Mouse (Mus musculus) spleen, postnatal 0 days (tissue): ENCODE measurements around the gene Atp5g1. TPM values are rescaled to one million over a fixed set of nuclear protein-coding genes. Genes with fewer than 3 reads are reported as not detected.

Source experiments
- polyA plus RNA-seq: library from polyadenylated mRNA; unstranded; fragments of >200 nt; fragmentation: Nextera tagmentation; extraction: Ambion mirVana; gene quantifications from 2 replicates; pipeline ENCODE4 v1.2.1, GENCODE M21; 2015

Gene Atp5g1
- polyA plus RNA-seq: 505 and 507 TPM in 2 replicates

DNA sequence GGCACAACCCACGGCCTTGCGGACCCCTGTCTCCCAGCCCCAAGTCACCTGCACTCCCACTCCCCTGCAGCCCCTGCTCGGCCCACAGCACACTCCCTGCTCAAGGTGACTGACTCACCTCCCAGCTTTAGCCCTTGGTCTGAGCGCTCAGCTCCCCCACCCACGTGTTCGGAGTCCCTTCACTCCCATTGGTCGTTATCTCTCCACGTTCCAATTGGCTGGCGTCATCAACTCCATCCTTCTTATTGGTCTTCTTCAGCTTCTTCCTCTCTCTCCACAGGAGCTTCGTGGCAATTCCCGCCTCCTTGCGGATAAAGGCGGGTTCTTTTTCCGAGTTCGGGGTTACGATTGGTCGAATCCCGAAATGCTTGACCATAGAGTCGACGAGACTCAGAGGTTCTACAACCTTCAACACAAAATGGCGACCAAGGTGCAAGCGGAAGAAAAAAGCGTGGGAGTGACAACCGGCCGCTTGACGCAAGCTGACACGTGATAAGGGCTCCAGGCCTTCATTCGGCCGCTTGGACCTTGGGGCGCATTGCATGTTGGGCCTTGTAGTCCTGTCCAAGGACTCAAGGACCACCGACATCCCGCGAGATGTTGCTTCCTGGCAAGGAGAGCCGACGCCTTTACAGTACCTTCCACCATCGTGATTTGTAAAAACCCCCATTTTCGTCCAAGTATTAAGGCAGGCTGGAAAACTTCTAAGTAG, at the start of gene Atp5g1:
Atp5g1 (minus strand) TSS at position 162 of the 712 bp plus-strand sequence.

GRCm38 (mm10) chr11:96111751-96112150, 36.3 kb upstream of the Atp5g1 start, which contains the start of gene Calcoco2:
TSS of gene Calcoco2 (minus strand) at chr11:96111964.

GRCm38 (mm10) chr11:96065215-96065911, 10.1 kb downstream of the Atp5g1 start, which contains the start of gene Ube2z:
TSS of gene Ube2z (minus strand) at chr11:96065388.

GRCm38 (mm10) chr11:96034596-96035052, 40.8 kb downstream of the Atp5g1 start, which contains the start of gene Snf8:
TSS of gene Snf8 (plus strand) at chr11:96034885.

Other genes with a start within 250 kb of the Atp5g1 start
- 45.6 and 53.0 TPM in 2 replicates for gene Gngt2, start 238.5 kb downstream of the Atp5g1 start, polyA plus RNA-seq
- gene Abi3, start 233.2 kb downstream of the Atp5g1 start, polyA plus RNA-seq: 10.3 and 17.7 TPM in 2 replicates
- 0.29 and 0.55 TPM in 2 replicates for gene B4galnt2, start 160.8 kb downstream of the Atp5g1 start, polyA plus RNA-seq
- 1.6 and 1.7 TPM in 2 replicates for gene Igf2bp1, start 69.7 kb downstream of the Atp5g1 start, polyA plus RNA-seq
- not detected in 2 replicates for gene Gip, start 51.1 kb downstream of the Atp5g1 start, polyA plus RNA-seq
- gene Snf8, start 40.8 kb downstream of the Atp5g1 start, polyA plus RNA-seq: 76.6 and 81.0 TPM in 2 replicates
- 14.7 and 15.6 TPM in 2 replicates for gene Ube2z, start 10.3 kb downstream of the Atp5g1 start, polyA plus RNA-seq
- not detected in 2 replicates for gene Calcoco2, start 36.3 kb upstream of the Atp5g1 start, polyA plus RNA-seq
- not detected in 2 replicates for gene Ttll6, start 58.1 kb upstream of the Atp5g1 start, polyA plus RNA-seq
- not detected in 2 replicates for gene Hoxb13, start 118.6 kb upstream of the Atp5g1 start, polyA plus RNA-seq
- 0.16 and 0.26 TPM in 2 replicates for gene Hoxb9, start 195.8 kb upstream of the Atp5g1 start, polyA plus RNA-seq
- 0.10 and 0.13 TPM in 2 replicates for gene Hoxb8, start 206.2 kb upstream of the Atp5g1 start, polyA plus RNA-seq
- 2.3 and 2.5 TPM in 2 replicates for gene Hoxb7, start 211.0 kb upstream of the Atp5g1 start, polyA plus RNA-seq
- 1.0 and 1.2 TPM in 2 replicates for gene Hoxb6, start 216.8 kb upstream of the Atp5g1 start, polyA plus RNA-seq
- 0.64 and 1.2 TPM in 2 replicates for gene Hoxb5, start 227.7 kb upstream of the Atp5g1 start, polyA plus RNA-seq
- 0.64 and 0.90 TPM in 2 replicates for gene Hoxb4, start 242.6 kb upstream of the Atp5g1 start, polyA plus RNA-seq
- gene Hoxb3, start 247.7 kb upstream of the Atp5g1 start, polyA plus RNA-seq: 0.65 and 0.85 TPM in 2 replicates